In the genomic region with DNA sequence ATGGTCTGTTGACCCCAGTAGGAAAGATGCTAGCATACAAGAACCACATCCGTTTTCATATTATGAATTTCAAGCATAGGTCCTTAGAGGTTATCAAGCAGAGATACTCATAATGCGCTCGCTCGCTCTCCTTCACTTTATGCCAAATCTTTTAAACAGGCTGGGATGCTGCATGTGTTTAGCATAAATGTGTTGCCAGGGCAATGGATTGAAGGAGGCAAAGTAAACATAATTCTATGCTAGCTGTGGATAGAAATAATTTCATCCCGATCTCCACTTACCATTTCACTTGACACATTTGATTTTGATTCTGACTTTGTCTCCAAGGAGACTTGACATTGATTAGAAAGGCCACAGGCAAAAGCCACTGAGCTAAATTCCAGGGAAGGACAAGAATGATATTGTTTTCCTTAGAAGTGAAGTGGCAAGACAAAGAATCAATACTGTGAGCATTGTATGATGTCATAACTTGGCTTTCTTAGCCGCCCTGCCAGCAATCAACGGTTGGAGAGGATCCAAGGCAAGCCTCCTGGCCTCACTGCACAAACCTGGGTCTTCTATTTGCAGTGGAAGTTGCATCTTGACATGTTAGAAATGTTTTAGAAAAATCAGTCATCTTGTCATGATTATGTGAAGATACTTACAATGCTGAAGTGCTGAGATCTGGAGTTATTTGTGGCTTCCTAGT, we compare ENCODE assay signal across 28 mouse cellular contexts.
DNase-seq lines count a peak whose midpoint lies in the region; ATAC-seq and TF ChIP-seq lines count a peak whose summit lies in the region.
"Had no signal": no experiment of that assay in that cellular context is flagged by ENCODE, and none has a peak within 500 bp of the region (broad histone marks: within the 10 kb centered on the region; RNA-seq: fewer than 3 reads in every experiment).

No protein-coding gene starts in this region.

- peak; percentile 62 for ATAC-seq in forebrain, embryonic 14.5 days
- ATAC-seq in hindbrain, postnatal 0 days, result no peak
- ATAC-seq in midbrain, postnatal 0 days (ENCODE audit: low FRiP score), result peak; percentile 34; the same call in 1 of the 2 replicates
- ATAC-seq in midbrain, embryonic 13.5 days, result no peak
- ATAC-seq: activated CD4-positive, CD25-positive, alpha-beta regulatory T cell, adult 4 months; hindbrain, embryonic 16.5 days; intestine, embryonic 15.5 days had no signal

- no peak overlapping the region for H3K9ac ChIP-seq in forebrain, embryonic 14.5 days (ENCODE audit: low read length)
- H3K9ac ChIP-seq in hindbrain, postnatal 0 days (replicated peaks; ENCODE audit: low read length), result no peak overlapping the region
- H3K9ac ChIP-seq in midbrain, postnatal 0 days (replicated peaks; ENCODE audit: low read length, poor library complexity, severe bottlenecking), result no peak overlapping the region
- no peak overlapping the region for H3K9ac ChIP-seq in midbrain, embryonic 13.5 days (replicated peaks)
- H3K9ac ChIP-seq: embryonic facial prominence, embryonic 15.5 days; intestine, embryonic 15.5 days; liver, embryonic 14.5 days had no signal

- WGBS in forebrain, embryonic 14.5 days, result 44% methylated on average over 7 of the region's 7 CpGs
- WGBS in forebrain, embryonic 10.5 days, result 63% methylated on average over 7 of the region's 7 CpGs
- 42% methylated on average over 7 of the region's 7 CpGs for WGBS in hindbrain, postnatal 0 days
- WGBS in hindbrain, embryonic 10.5 days, result 79% methylated on average over 7 of the region's 7 CpGs
- WGBS in midbrain, postnatal 0 days, result 30% methylated on average over 7 of the region's 7 CpGs
- WGBS in midbrain, embryonic 13.5 days, result 33% methylated on average over 7 of the region's 7 CpGs
- 90% methylated on average over 7 of the region's 7 CpGs for WGBS in limb, embryonic 10.5 days

- H3K9me3 ChIP-seq in forebrain, embryonic 14.5 days (replicated peaks; ENCODE audit: control insufficient read depth, low read length), result no peaks in the 10 kb centered on the region
- H3K9me3 ChIP-seq in forebrain, embryonic 10.5 days, result no peaks in the 10 kb centered on the region
- no peaks in the 10 kb centered on the region for H3K9me3 ChIP-seq in hindbrain, postnatal 0 days (ENCODE audit: low read length)
- no peaks in the 10 kb centered on the region for H3K9me3 ChIP-seq in hindbrain, embryonic 10.5 days
- H3K9me3 ChIP-seq in midbrain, postnatal 0 days (ENCODE audit: low read length), result no peaks in the 10 kb centered on the region
- H3K9me3 ChIP-seq in midbrain, embryonic 13.5 days, result no peaks in the 10 kb centered on the region
- H3K9me3 ChIP-seq in limb, embryonic 10.5 days (replicated peaks), result no peaks in the 10 kb centered on the region
- H3K9me3 ChIP-seq: embryonic facial prominence, embryonic 15.5 days; intestine, embryonic 15.5 days had no signal

- peaks cover 3% of the 10 kb centered on the region; the same call in 1 of the 2 replicates for H3K4me1 ChIP-seq in forebrain, embryonic 14.5 days (ENCODE audit: control insufficient read depth, insufficient read depth, low read length)
- peaks cover 20% of the 10 kb centered on the region for H3K4me1 ChIP-seq in forebrain, embryonic 10.5 days
- H3K4me1 ChIP-seq in hindbrain, postnatal 0 days (ENCODE audit: insufficient read depth, low read length), result no peaks in the 10 kb centered on the region
- peaks cover 10% of the 10 kb centered on the region; the same call in 1 of the 2 replicates for H3K4me1 ChIP-seq in hindbrain, embryonic 10.5 days (replicated peaks)
- no peaks in the 10 kb centered on the region; the same call in 1 of the 2 replicates for H3K4me1 ChIP-seq in midbrain, postnatal 0 days (ENCODE audit: insufficient read depth, low read length)
- H3K4me1 ChIP-seq in midbrain, embryonic 13.5 days (replicated peaks), result peaks cover 9% of the 10 kb centered on the region
- H3K4me1 ChIP-seq in limb, embryonic 10.5 days, result no peaks in the 10 kb centered on the region
- H3K4me1 ChIP-seq: embryonic facial prominence, embryonic 15.5 days; intestine, embryonic 15.5 days had no signal

- H3K4me2 ChIP-seq in forebrain, embryonic 14.5 days (ENCODE audit: low read length), result no peak overlapping the region
- no peak overlapping the region for H3K4me2 ChIP-seq in hindbrain, postnatal 0 days (ENCODE audit: low read depth, low read length)
- H3K4me2 ChIP-seq in midbrain, postnatal 0 days (ENCODE audit: low read depth, low read length, poor library complexity, severe bottlenecking), result no peak overlapping the region
- no peak overlapping the region for H3K4me2 ChIP-seq in midbrain, embryonic 13.5 days (replicated peaks)
- H3K4me2 ChIP-seq: embryonic facial prominence, embryonic 15.5 days; heart, embryonic 11.5 days; intestine, embryonic 15.5 days; midbrain, embryonic 11.5 days had no signal

- H3K36me3 ChIP-seq in forebrain, embryonic 14.5 days (ENCODE audit: control insufficient read depth, insufficient read depth, low read length), result no peaks in the 10 kb centered on the region
- H3K36me3 ChIP-seq in forebrain, embryonic 10.5 days (replicated peaks), result no peaks in the 10 kb centered on the region
- H3K36me3 ChIP-seq in hindbrain, postnatal 0 days (ENCODE audit: insufficient read depth, low read length), result no peaks in the 10 kb centered on the region
- no peaks in the 10 kb centered on the region for H3K36me3 ChIP-seq in hindbrain, embryonic 10.5 days
- H3K36me3 ChIP-seq in midbrain, postnatal 0 days (ENCODE audit: insufficient read depth, low read length), result no peaks in the 10 kb centered on the region
- no peaks in the 10 kb centered on the region for H3K36me3 ChIP-seq in midbrain, embryonic 13.5 days
- no peaks in the 10 kb centered on the region for H3K36me3 ChIP-seq in limb, embryonic 10.5 days
- H3K36me3 ChIP-seq: embryonic facial prominence, embryonic 15.5 days; intestine, embryonic 15.5 days had no signal

- H3K27me3 ChIP-seq in forebrain, embryonic 14.5 days (replicated peaks; ENCODE audit: control insufficient read depth, insufficient read depth, low read length), result no peaks in the 10 kb centered on the region
- H3K27me3 ChIP-seq in forebrain, embryonic 10.5 days (ENCODE audit: poor library complexity, severe bottlenecking), result peaks cover 31% of the 10 kb centered on the region
- H3K27me3 ChIP-seq in hindbrain, postnatal 0 days (ENCODE audit: insufficient read depth, low read length), result no peaks in the 10 kb centered on the region
- peaks cover 3% of the 10 kb centered on the region; the same call in 1 of the 2 replicates for H3K27me3 ChIP-seq in hindbrain, embryonic 10.5 days (ENCODE audit: insufficient read depth, poor library complexity, severe bottlenecking)
- no peaks in the 10 kb centered on the region for H3K27me3 ChIP-seq in midbrain, postnatal 0 days (ENCODE audit: insufficient read depth, low read length)
- 0 out of 2 replicates have a peak, but pooled peaks cover 4% of the 10 kb centered on the region for H3K27me3 ChIP-seq in midbrain, embryonic 13.5 days
- no peaks in the 10 kb centered on the region for H3K27me3 ChIP-seq in limb, embryonic 10.5 days (ENCODE audit: low read depth, poor library complexity, severe bottlenecking)
- H3K27me3 ChIP-seq: embryonic facial prominence, embryonic 15.5 days; intestine, embryonic 15.5 days had no signal

- TF ChIP-seq CTCF in hindbrain, postnatal 0 days (IDR thresholded peaks at IDR 0.05; ENCODE audit: low read depth), result no peak
- TF ChIP-seq CTCF in midbrain, postnatal 0 days (IDR thresholded peaks at IDR 0.05), result no peak

- peak; percentile 60 for DNase-seq in forebrain, embryonic 14.5 days (ENCODE audit: low spot score)
- DNase-seq in forebrain, embryonic 10.5 days (ENCODE audit: extremely low spot score, low spot score), result no peak
- peak; percentile 53 for DNase-seq in hindbrain, postnatal 0 days (ENCODE audit: low spot score)
- no peak for DNase-seq in hindbrain, embryonic 10.5 days (ENCODE audit: low spot score)
- peak; percentile 37 for DNase-seq in midbrain, postnatal 0 days (ENCODE audit: low spot score)
- DNase-seq in limb, embryonic 10.5 days (ENCODE audit: low spot score), result no peak
- DNase-seq: adrenal gland, adult 2 months; adrenal gland, postnatal 36 days; B cell, adult 2 months; cerebellum, adult 9-10 months; gastrocnemius, postnatal 25 days; heart, adult 11 months; heart, postnatal 36 days; kidney, adult 2 months; kidney, postnatal 36 days; liver; lung, adult 2 months; thymus, adult 18-20 months; thymus, postnatal 25 days had no signal

- H3K4me3 ChIP-seq in forebrain, embryonic 14.5 days (ENCODE audit: low read depth, low read length), result no peak overlapping the region
- no peak overlapping the region for H3K4me3 ChIP-seq in forebrain, embryonic 10.5 days
- no peak overlapping the region for H3K4me3 ChIP-seq in hindbrain, postnatal 0 days (ENCODE audit: low read length)
- H3K4me3 ChIP-seq in hindbrain, embryonic 10.5 days, result no peak overlapping the region
- H3K4me3 ChIP-seq in midbrain, postnatal 0 days (ENCODE audit: low read depth, low read length), result no peak overlapping the region
- no peak overlapping the region for H3K4me3 ChIP-seq in midbrain, embryonic 13.5 days (replicated peaks)
- H3K4me3 ChIP-seq in limb, embryonic 10.5 days, result no peak overlapping the region
- H3K4me3 ChIP-seq: embryonic facial prominence, embryonic 15.5 days; intestine, embryonic 15.5 days had no signal

- H3K27ac ChIP-seq in forebrain, embryonic 14.5 days (ENCODE audit: low read depth, low read length), result no peak overlapping the region
- no peak overlapping the region for H3K27ac ChIP-seq in forebrain, embryonic 10.5 days
- H3K27ac ChIP-seq in hindbrain, postnatal 0 days, result no peak overlapping the region
- no peak overlapping the region for H3K27ac ChIP-seq in hindbrain, embryonic 10.5 days
- H3K27ac ChIP-seq in midbrain, postnatal 0 days (ENCODE audit: low read depth, low read length), result no peak overlapping the region
- no peak overlapping the region for H3K27ac ChIP-seq in midbrain, embryonic 13.5 days
- no peak overlapping the region for H3K27ac ChIP-seq in limb, embryonic 10.5 days
- H3K27ac ChIP-seq: embryonic facial prominence, embryonic 15.5 days; intestine, embryonic 15.5 days; liver, embryonic 14.5 days; stomach, postnatal 0 days had no signal

Comparison
In these comparisons a context has a peak if more than half of its experiments do, and no peak if none do; other contexts are left out.
1. ATAC-seq: peak in forebrain, embryonic 14.5 days (single experiment) and midbrain, postnatal 0 days (single experiment); none in hindbrain, postnatal 0 days (single experiment) and midbrain, embryonic 13.5 days (single experiment).
2. DNase-seq: peak in forebrain, embryonic 14.5 days (single experiment), hindbrain, postnatal 0 days (single experiment) and midbrain, postnatal 0 days (single experiment); none in forebrain, embryonic 10.5 days (single experiment), hindbrain, embryonic 10.5 days (single experiment) and limb, embryonic 10.5 days (single experiment).